Mouse (Mus musculus) liver, embryonic 14.5 days (tissue): Measurements from ENCODE around the gene Usp12.

Source experiments
- CTCF ChIP-seq: IDR thresholded peaks from 2 replicates; pipeline ENCODE4 v1.5.1; 2016; ENCODE audit warnings: antibody characterized with exemption, low read depth, control low read depth
- EP300 ChIP-seq: IDR thresholded peaks from 2 replicates; pipeline ENCODE4 v1.6.1; 2016; ENCODE audit warnings: antibody characterized with exemption, low read depth

DNA sequence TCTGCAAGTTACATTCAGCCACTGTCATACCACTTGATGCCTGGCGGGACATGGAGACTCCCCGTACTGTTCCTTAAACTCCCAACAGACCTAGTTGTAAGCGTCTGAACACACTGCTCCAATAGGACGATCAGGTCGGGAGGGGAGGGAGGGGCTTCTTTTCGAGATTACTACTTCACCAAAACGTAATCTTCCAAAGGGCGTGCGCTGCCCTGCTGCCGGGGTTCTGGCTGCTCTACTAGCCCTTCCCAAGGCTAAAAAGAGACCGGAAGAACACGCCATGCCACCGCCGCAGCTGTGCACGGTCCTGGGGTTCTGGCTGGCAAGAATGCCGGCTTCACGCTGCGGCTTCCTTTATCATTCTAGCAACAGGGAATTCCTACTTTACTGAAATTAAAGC is 58.5 kb downstream of the Usp12 start:
- no peak for TF ChIP-seq CTCF
- TF ChIP-seq EP300: no peak
